Mouse (Mus musculus): Measurements from ENCODE around the gene Mgmt.

Mgmt gene

DNA sequence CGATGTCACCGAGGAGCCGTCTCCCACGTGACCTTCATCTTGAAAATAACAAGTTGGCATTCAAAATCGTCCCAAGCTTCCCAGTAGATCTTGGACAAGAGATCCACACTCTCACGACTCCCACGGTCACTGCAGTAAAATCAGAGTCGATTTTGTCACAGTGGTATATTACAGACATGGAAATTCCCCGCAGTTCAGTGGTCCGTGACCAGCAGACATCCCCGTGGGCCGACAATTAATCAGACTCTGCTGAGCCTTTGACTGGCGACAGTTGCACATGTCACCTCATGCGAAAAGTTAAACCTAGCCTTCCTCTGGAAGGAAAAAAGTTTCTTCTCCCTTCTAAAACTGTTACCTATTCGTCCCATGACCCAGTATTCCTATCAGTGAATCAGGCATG, 106.8 kb downstream of the Mgmt start:
- DNase-seq (ENCODE audit: low read depth) = no peak

- DNase-seq (ENCODE audit: low read depth) = no peak
These were observed 107.4 kb downstream of the Mgmt start for GRCm38 (mm10) chr7:137001783-137002182.

DNA sequence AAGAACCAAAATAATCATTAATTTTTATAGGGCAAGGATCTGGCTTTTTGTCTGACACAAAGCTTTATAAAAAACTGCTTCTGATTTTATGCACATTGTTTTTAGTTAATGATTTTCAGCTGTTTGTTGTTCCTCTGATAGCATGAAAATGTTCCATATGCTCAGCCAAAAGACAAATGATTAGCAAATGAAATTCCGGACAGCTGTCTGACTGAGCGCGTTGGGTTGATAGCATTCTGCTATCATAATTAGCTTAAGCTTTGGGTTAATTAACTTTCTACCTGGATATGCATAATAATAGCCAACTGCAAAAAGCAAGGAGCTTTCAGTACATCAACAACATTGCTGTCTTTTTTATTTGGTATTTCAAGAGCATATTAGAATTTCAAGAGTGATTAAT, 108.0 kb downstream of the Mgmt start:
- DNase-seq (ENCODE audit: low read depth) = no peak

DNA sequence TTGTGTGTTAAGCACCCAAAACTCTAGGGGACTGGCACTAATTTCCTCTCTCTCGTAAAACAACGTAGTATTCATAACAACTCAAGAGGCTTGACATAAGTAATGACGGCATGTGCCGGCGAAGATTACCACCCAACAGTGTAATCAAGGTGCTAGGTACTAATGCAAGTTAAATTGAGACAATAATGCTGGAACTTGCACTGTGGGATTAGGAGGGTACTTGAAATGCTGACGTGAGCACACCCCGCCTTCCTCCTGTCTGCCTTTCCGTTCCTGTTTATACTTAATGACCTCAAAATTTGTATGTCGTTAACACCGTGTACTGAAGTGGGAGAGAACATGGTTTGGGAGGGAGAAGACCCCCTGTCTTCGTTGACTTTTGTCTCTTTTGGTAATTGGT, 110.9 kb downstream of the Mgmt start:
- no peak for DNase-seq (ENCODE audit: low read depth)

DNA sequence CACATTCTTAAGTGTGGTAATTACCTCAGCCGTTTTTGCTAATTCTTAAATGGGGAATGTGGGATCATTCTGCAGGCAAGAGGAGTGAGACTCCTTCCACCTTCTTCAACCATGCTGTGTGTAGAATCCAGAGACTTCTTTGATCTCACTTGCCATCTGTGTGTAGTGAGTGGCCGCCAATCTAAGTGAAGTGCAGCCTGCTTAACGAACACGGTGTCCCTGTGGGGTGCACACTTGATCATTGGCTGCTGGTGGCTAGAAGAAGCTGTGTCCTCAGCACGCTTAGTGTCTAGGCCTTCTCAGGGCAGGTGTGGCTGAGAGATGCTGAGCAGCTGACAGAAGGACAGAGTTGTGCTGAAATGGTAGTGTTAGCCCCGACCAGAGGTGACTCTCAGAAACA, 113.9 kb downstream of the Mgmt start:
- DNase-seq (ENCODE audit: low read depth) = no peak

GRCm38 (mm10) chr7:137009732-137010275, 115.4 kb downstream of the Mgmt start:
- DNase-seq (ENCODE audit: low read depth) = no peak

GRCm38 (mm10) chr7:137010451-137010850, 116.0 kb downstream of the Mgmt start:
- DNase-seq (ENCODE audit: low read depth) = no peak

DNA sequence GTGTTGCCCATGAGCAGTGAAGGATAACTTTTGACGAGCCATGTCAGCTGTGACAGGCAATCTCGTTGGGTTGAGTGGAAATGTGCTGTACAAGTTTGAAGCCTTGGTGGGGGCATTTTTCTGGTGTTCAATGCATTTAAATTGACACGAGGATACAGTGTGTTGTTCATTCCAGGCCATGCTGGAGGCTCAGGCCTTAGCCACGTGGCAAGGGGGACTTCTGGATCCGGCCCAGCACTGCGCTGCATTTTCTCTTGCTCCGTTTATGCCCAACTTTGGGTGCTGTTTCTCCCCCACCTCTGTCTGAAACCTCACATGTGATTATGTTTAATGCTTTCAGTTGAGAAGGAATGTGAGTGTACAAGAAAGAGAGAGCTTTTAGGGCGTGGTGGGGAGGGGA, 118.3 kb downstream of the Mgmt start:
- DNase-seq (ENCODE audit: low read depth) = no peak

DNA sequence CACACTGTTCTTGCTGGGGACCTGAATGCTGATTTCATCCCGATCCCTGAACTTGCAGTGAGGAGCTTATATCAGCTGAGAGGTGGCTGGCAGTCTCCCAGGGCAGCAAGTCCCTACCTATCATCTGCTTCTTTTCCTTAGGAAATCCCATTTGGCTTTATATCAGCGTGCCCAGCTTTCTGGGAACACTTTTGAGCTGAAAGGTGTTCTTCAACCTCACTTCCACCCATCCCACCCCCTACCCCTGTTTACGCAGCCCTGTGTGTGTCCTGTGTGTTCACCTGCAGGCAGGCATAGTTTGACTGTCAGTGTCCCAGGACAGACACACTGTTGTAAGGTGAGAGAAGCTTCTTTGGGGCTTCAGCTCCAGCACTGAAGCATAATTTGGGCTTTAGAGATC, 119.0 kb downstream of the Mgmt start:
- no peak for DNase-seq (ENCODE audit: low read depth)

DNA sequence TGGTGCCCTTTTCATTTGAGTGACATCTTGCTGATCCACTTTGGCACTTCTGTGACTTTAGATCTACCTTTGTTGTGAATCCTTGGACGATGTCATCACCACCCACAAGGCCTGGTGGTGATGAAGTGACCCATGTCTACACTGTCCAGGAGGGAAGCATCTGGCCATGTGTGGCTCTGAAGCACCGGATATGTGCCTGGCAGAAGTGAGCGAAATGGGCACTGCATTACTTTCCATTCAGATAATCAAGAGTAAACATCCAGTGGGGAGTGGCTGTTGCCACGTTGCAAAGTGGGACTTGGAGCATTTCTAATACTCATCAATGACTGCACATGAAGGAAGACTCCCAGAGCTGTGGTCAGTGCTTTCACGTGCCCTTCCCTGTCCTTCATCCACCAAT, 124.2 kb downstream of the Mgmt start:
- no peak for DNase-seq (ENCODE audit: low read depth)

GRCm38 (mm10) chr7:137020195-137020594, 125.8 kb downstream of the Mgmt start:
- DNase-seq (ENCODE audit: low read depth) = no peak

GRCm38 (mm10) chr7:137030789-137031188, 136.4 kb downstream of the Mgmt start:
- DNase-seq (ENCODE audit: low read depth) = no peak

- DNase-seq (ENCODE audit: low read depth) = no peak
These were observed 138.8 kb downstream of the Mgmt start for GRCm38 (mm10) chr7:137033177-137033576.

DNA sequence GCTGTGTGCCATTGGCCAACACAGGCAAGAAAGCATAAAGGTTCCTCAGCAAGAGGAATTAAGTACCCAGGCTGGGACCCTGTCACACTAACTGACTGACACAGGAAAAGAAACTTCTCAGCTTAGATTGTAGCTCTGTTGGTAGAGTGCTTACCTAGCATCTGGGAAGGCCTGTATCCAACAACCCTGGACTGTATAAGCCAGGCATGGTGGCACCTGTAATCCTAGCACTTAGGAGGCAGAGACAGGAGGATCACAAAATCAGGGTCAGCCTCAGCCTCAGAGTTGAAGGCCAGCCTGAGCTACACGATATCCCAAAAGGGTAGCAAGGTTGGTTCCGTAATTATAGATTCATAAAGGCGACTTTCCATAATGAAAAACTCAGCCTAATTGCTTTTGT, 140.6 kb downstream of the Mgmt start:
- DNase-seq (ENCODE audit: low read depth) = no peak

GRCm38 (mm10) chr7:137035916-137036315, 141.5 kb downstream of the Mgmt start:
- no peak for DNase-seq (ENCODE audit: low read depth)

- no peak for DNase-seq (ENCODE audit: low read depth)
These were observed 143.1 kb downstream of the Mgmt start for GRCm38 (mm10) chr7:137037471-137037870.

DNA sequence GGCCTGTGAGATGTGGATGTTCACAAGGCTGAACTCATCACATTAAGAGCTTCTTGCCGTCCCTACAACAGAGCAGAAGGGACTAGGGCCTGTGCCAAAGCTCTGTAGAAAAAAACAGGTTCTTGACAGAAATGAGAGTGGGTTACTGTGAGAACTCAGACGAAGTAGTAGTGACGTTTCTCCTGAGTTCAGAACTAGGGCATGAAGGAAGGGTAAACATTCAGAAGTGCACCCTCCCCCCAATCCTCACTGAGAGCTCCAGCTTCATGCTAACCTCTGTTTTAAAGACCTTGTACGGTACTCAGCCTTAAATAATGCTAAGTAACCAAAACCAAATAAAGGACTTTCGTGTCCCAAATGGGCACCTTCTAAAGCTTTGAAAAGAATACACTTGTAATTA, 143.5 kb downstream of the Mgmt start:
- DNase-seq (ENCODE audit: low read depth) = no peak

GRCm38 (mm10) chr7:137038311-137038945, 144.0 kb downstream of the Mgmt start:
- no peak for DNase-seq (ENCODE audit: low read depth)

DNA sequence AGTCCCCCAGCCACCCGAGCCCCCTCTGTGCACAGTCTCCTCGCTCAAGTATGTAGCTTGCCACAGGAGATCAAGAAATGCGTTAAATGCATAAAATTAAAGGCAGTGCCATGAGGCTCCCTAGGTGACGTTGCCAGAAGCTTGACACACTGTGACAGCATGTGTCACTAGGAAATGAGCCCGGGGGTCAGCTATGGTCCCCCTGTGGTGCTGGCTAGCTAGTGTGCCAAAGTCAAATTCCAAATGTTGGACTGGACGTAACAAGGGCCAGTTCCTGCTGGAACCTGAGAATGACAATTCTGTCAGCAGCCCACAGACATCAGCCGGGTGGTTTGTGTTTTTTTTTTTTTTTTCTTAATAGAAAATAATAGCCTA, 144.5 kb downstream of the Mgmt start:
- no peak for DNase-seq (ENCODE audit: low read depth)

DNA sequence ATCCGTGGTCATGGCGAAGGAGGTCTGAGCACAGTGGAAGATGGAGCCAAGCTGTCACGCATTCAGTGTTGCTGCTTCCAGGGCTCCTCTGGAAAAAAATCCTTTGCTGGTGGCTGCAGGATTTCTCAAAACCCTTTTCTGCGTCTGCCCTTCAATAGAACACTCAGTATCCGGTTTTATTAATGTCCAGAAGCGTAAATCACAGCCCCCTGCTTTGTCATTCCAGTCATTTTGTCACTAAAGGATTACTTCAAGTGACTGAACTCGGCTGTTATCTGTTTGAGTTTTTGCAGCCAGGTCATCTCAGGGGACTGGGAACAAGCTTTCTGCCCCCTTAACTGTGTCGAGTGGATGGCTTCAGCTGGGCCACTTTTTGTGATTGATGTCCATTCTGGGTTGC, 146.2 kb downstream of the Mgmt start:
- no peak for DNase-seq (ENCODE audit: low read depth)

DNA sequence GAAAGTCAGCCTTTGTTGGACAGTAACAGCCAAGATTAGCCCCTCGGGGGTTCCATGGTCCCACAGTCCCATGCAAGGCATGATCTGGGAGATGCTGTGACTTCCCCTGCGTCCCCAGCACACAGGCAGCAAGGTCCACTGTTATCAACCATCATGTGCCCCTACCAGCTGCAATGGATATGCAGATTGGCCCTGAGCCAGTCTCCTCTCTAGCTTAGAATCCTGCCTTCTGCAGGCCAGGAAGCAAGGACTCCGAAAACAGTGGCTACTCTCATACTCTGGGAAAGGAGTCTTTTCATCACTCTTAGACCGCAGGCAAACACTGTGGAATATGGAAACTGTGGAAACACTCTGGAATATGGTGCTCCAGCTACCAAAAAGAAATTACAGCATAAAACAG, 152.5 kb downstream of the Mgmt start:
- DNase-seq (ENCODE audit: low read depth) = no peak

DNA sequence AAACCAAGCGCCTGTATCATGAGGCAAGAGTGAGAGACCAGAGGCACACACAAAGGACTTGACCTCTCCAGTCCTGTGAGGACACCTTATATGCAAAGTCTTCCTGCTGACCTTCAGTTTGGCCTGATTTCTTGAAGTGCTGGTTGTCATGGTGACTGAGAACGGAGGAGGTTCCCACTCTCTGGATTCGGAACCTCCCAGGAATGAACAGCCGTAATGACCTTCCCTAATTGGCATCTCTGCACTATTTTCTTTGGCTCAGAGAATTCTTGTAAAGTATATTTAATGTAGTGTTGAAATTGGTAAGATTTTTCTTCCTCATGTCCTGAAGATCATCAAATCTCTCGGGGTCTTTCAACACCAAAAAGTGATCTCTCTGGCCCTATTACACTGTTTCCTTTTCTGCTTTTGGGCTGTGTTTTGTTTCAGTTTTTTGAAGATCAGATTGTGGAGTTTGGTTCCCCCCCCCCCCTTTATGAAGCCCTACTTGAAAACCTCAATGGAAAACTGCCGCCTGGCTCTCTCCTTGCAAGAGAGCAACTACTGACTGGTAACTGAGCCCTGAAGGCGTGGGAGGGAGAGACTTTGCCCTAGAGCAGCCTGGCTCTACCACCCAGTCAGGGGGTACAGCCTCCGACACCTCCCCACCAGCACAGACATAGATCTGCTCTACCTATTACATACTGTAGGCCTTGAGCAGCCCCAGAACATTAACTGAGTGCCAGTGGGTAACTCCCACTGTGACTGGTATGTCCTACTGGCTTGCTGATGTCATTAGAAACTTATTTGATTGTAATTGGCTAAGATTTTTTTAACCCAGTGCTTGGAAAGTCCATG, 153.9 kb downstream of the Mgmt start:
- DNase-seq (ENCODE audit: low read depth) = no peak

DNA sequence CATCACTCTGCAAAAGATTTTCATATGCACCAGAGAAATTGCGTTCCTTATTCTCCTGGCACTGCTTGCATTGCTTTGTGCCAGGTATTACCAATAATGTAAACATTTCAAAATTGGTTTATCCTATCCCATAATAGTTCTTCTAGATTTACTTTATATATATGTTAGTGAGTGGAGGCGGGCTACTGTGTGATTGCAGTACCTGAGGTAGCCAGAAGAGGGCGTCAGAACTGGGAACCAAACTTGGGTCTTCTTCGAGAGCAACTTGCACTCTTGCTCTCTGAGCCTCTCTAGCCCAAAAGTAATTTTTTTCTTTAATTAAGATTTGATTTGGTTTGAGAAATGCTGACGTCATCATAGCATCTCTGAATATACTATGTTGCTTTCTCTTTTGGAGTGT, 159.9 kb downstream of the Mgmt start:
- no peak for DNase-seq (ENCODE audit: low read depth)

DNA sequence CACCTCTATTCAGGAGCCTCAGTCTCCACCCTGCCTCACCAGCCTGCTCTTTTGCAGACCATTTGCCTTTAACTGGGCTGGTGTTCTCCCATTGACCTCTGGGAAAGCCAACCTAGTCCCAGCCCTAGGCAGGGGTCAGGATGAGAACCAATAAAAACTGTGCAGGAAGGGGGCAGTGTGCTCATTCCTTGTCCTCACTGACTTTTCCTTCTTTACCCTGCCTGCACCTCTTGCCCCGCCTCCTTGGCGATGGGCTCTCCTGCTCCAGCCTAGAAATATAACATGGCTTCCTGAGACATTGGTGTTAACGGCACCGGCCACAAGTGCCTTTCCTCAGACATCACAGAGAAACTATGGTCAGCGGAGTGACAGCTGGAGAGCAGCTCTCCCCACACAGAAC, 161.7 kb downstream of the Mgmt start:
- no peak for DNase-seq (ENCODE audit: low read depth)

All from induced T-regulatory cell, adult 2 months (primary cell).